Mouse (Mus musculus) heart, postnatal 0 days (tissue): ENCODE results near the gene Hdlbp.

Experiments used
- CTCF ChIP-seq: IDR thresholded peaks from 2 replicates; pipeline ENCODE4 v1.5.1; 2016; ENCODE audit warnings: antibody characterized with exemption, control low read depth, low read depth
- EP300 ChIP-seq: IDR thresholded peaks from 2 replicates; pipeline ENCODE4 v1.6.1; 2016; ENCODE audit warnings: antibody characterized with exemption, low read depth

GRCm38 (mm10) chr1:93495312-93495711, 16.7 kb upstream of the Hdlbp start:
- TF ChIP-seq CTCF (no peak), EP300 (no peak)
